8 mouse cellular contexts compared by ENCODE assay signal in the genomic region with DNA sequence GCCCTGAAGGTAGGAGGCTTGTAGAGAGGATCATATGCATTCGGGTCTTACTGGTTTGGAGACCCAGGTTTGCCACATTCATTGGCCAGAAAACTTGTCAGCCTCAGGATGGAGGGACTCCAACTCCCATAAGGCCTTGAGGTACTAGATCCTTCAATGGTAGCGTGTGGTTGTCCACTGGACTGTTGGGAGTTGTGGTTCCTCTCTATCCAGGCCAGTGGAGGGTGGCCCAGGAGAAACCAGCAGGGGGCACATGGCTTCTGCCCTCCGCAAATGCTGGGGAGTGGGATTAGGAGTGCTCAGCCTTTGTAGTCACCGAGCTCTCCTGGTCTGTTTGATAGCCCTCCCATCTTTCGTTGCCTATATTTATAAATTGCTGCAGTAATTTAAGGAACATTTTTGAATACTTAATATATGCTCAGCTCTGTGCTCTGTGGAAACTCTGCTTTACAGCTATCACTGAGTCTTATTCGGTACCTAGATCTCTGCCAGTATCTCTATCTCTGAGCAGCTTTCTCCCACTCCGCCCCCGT. TPM values are rescaled to one million over a fixed set of nuclear protein-coding genes. Genes with fewer than 3 reads are reported as not detected.
A peak's percentile ranks its signal among the peaks of the same experiment; 100 is the strongest.
DNase-seq lines count a peak whose midpoint lies in the region; ATAC-seq and TF ChIP-seq lines count a peak whose summit lies in the region.

No protein-coding gene starts in this region.

- H3K27me3 ChIP-seq in heart, embryonic 11.5 days (ENCODE audit: control insufficient read depth, insufficient read depth, low read length): no peaks in the 10 kb centered on the region
- no peaks in the 10 kb centered on the region for H3K27me3 ChIP-seq in kidney, embryonic 15.5 days
- H3K27me3 ChIP-seq in liver, adult 2 months (ENCODE audit: control insufficient read depth, insufficient read depth, low read length): no peaks in the 10 kb centered on the region

- peak; percentile 56; the same call in 1 of the 2 replicates for TF ChIP-seq CTCF in bone marrow, adult 2 months (IDR thresholded peaks at IDR 0.05; ENCODE audit: control insufficient read depth, insufficient read depth, low read length)
- peak; percentile 76 for TF ChIP-seq CTCF in liver, adult 2 months (IDR thresholded peaks at IDR 0.05; ENCODE audit: low read depth, low read length)

- TF ChIP-seq POLR2A in bone marrow, adult 2 months (IDR thresholded peaks at IDR 0.05; ENCODE audit: borderline replicate concordance, control insufficient read depth, low read depth, low read length): no peak
- no peak for TF ChIP-seq POLR2A in liver, adult 2 months (IDR thresholded peaks at IDR 0.05; ENCODE audit: extremely low read depth, insufficient read depth, low read length)

- peak overlapping the region; percentile 19; the same call in 1 of the 2 replicates for H3K9ac ChIP-seq in heart, embryonic 11.5 days (ENCODE audit: low read depth, low read length)
- H3K9ac ChIP-seq in kidney, embryonic 15.5 days: peak overlapping the region; percentile 33; the same call in 1 of the 2 replicates
- peak overlapping the region; percentile 49 for H3K9ac ChIP-seq in liver, adult 2 months (ENCODE audit: low read depth, low read length)

- H3K79me2 ChIP-seq in liver, adult 2 months (ENCODE audit: control insufficient read depth, insufficient read depth, low read length): no peaks in the 10 kb centered on the region

- 0% methylated on average over 8 of the region's 8 CpGs for WGBS in bone marrow, adult 2 months
- 1% methylated on average over 8 of the region's 8 CpGs for WGBS in heart, embryonic 11.5 days (ENCODE audit: insufficient replicate concordance)
- under 1% methylated on average over 8 of the region's 8 CpGs for WGBS in kidney, embryonic 15.5 days
- under 1% methylated on average over 8 of the region's 8 CpGs for WGBS in liver, adult 2 months

- H3K4me3 ChIP-seq in bone marrow, adult 2 months (replicated peaks; ENCODE audit: control insufficient read depth, low read depth, low read length): peak overlapping the region; percentile 65
- H3K4me3 ChIP-seq in heart, embryonic 11.5 days (ENCODE audit: low read depth, low read length): peak overlapping the region; percentile 51
- peak overlapping the region; percentile 69 for H3K4me3 ChIP-seq in kidney, embryonic 15.5 days (replicated peaks)
- H3K4me3 ChIP-seq in liver, adult 2 months (ENCODE audit: insufficient read depth, low read depth, low read length): peak overlapping the region; percentile 87

- ATAC-seq in erythroblast, adult 5-6 weeks (replicated peaks; ENCODE audit: low FRiP score, poor library complexity, severe bottlenecking): peak; percentile 74
- ATAC-seq in heart, embryonic 11.5 days (replicated peaks; ENCODE audit: insufficient number of reproducible peaks, low FRiP score, low TSS enrichment): peak; percentile 79
- peak; percentile 86 for ATAC-seq in kidney, embryonic 15.5 days (replicated peaks; ENCODE audit: low FRiP score)
- ATAC-seq in monocyte, adult 5-6 weeks (replicated peaks; ENCODE audit: insufficient number of reproducible peaks, low FRiP score, low TSS enrichment, poor library complexity, severe bottlenecking): peak; percentile 80

- DNase-seq in CD4-positive helper T cell, adult 2 months (ENCODE audit: low read depth, low spot score): peak; percentile 82
- DNase-seq in liver, adult 2 months (ENCODE audit: extremely low read depth, low read depth, low spot score): peak; percentile 87
- peak; percentile 31 to 52 for DNase-seq in spleen, postnatal 14 days (ENCODE audit: low spot score in 2 of 2)

- no peaks in the 10 kb centered on the region for H3K9me3 ChIP-seq in heart, embryonic 11.5 days (replicated peaks; ENCODE audit: control insufficient read depth, low read length)
- H3K9me3 ChIP-seq in kidney, embryonic 15.5 days (replicated peaks): no peaks in the 10 kb centered on the region

- no peaks in the 10 kb centered on the region for H3K36me3 ChIP-seq in heart, embryonic 11.5 days (ENCODE audit: control insufficient read depth, insufficient read depth, low read length)
- no peaks in the 10 kb centered on the region for H3K36me3 ChIP-seq in kidney, embryonic 15.5 days
- no peaks in the 10 kb centered on the region for H3K36me3 ChIP-seq in liver, adult 2 months (ENCODE audit: control insufficient read depth, insufficient read depth, low read length)

- no peaks in the 10 kb centered on the region; the same call in 1 of the 2 replicates for H3K4me1 ChIP-seq in bone marrow, adult 2 months (ENCODE audit: control insufficient read depth, insufficient read depth, low read length)
- H3K4me1 ChIP-seq in heart, embryonic 11.5 days (ENCODE audit: control insufficient read depth, insufficient read depth, low read length): peaks cover 31% of the 10 kb centered on the region
- peaks cover 77% of the 10 kb centered on the region for H3K4me1 ChIP-seq in kidney, embryonic 15.5 days
- no peaks in the 10 kb centered on the region for H3K4me1 ChIP-seq in liver, adult 2 months (ENCODE audit: control insufficient read depth, insufficient read depth, low read length)

- peak overlapping the region; percentile 85 for H3K4me2 ChIP-seq in heart, embryonic 11.5 days
- H3K4me2 ChIP-seq in kidney, embryonic 15.5 days: peak overlapping the region; percentile 91

- H3K27ac ChIP-seq in bone marrow, adult 2 months (ENCODE audit: control insufficient read depth, insufficient read depth, low read depth, low read length, poor library complexity): no peak overlapping the region
- H3K27ac ChIP-seq in heart, embryonic 11.5 days (ENCODE audit: low read depth, low read length): peak overlapping the region; percentile 57
- H3K27ac ChIP-seq in kidney, embryonic 15.5 days: peak overlapping the region; percentile 92
- H3K27ac ChIP-seq in liver, adult 2 months (replicated peaks; ENCODE audit: insufficient read depth, low read depth, low read length): peak overlapping the region; percentile 33; the same call in 1 of the 2 replicates

RNA-seq across cellular contexts. Expression of gene Dlg4, which starts 4.1 kb away (rescaled TPM):
- 5.4 and 19.4 TPM in 2 replicates for polyA plus RNA-seq in bone marrow, adult 2 months (2011; ENCODE audit: insufficient read depth, insufficient read length, low replicate concordance, missing spikeins)
- 7.7 TPM in 1 of 2 replicates, not detected in the other for total RNA-seq in erythroblast, adult 5-6 weeks (2015; ENCODE audit: low replicate concordance)
- 0.17 and 0.84 TPM in 2 replicates for total RNA-seq in erythroblast, adult 5-6 weeks (2017; ENCODE audit: low replicate concordance)
- polyA plus RNA-seq in heart, embryonic 11.5 days (2014; fragmentation: Nextera tagmentation; extraction: Ambion mirVana): 10.2 and 10.4 TPM in 2 replicates
- 12.9 and 15.2 TPM in 2 replicates for polyA plus RNA-seq in kidney, embryonic 15.5 days (2015; fragmentation: Nextera tagmentation; extraction: Ambion mirVana)
- total RNA-seq in liver, adult 2 months (2014; rRNA removed): 0.37 and 1.0 TPM in 2 replicates
- 1.1 and 1.3 TPM in 2 replicates for polyA plus RNA-seq in liver, adult 2 months (2012; rRNA removed)
- total RNA-seq in monocyte, adult 5-6 weeks (2017): 3.5 to 20.2 TPM (median 6.5 TPM) in 3 replicates

RNA-seq across cellular contexts. Expression of gene Acadvl, which starts 5.6 kb away (rescaled TPM):
- 26.3 and 28.9 TPM in 2 replicates for polyA plus RNA-seq in bone marrow, adult 2 months (2011; ENCODE audit: insufficient read depth, insufficient read length, low replicate concordance, missing spikeins)
- total RNA-seq in erythroblast, adult 5-6 weeks (2015; ENCODE audit: low replicate concordance): 23.6 and 48.4 TPM in 2 replicates
- 18.6 and 20.4 TPM in 2 replicates for total RNA-seq in erythroblast, adult 5-6 weeks (2017; ENCODE audit: low replicate concordance)
- 94.1 and 111 TPM in 2 replicates for polyA plus RNA-seq in heart, embryonic 11.5 days (2014; fragmentation: Nextera tagmentation; extraction: Ambion mirVana)
- polyA plus RNA-seq in kidney, embryonic 15.5 days (2015; fragmentation: Nextera tagmentation; extraction: Ambion mirVana): 78.1 and 83.0 TPM in 2 replicates
- total RNA-seq in liver, adult 2 months (2014; rRNA removed): 314 and 344 TPM in 2 replicates
- polyA plus RNA-seq in liver, adult 2 months (2012; rRNA removed): 302 and 314 TPM in 2 replicates
- total RNA-seq in monocyte, adult 5-6 weeks (2017): 46.9 to 64.6 TPM (median 55.3 TPM) in 3 replicates

RNA-seq across cellular contexts. Expression of gene Dvl2, which starts 20.4 kb away (rescaled TPM):
- polyA plus RNA-seq in bone marrow, adult 2 months (2011; ENCODE audit: insufficient read depth, insufficient read length, low replicate concordance, missing spikeins): 4.4 and 12.8 TPM in 2 replicates
- total RNA-seq in erythroblast, adult 5-6 weeks (2015; ENCODE audit: low replicate concordance): 1.3 and 4.2 TPM in 2 replicates
- 2.1 and 7.4 TPM in 2 replicates for total RNA-seq in erythroblast, adult 5-6 weeks (2017; ENCODE audit: low replicate concordance)
- polyA plus RNA-seq in heart, embryonic 11.5 days (2014; fragmentation: Nextera tagmentation; extraction: Ambion mirVana): 18.6 and 18.9 TPM in 2 replicates
- 38.2 and 43.2 TPM in 2 replicates for polyA plus RNA-seq in kidney, embryonic 15.5 days (2015; fragmentation: Nextera tagmentation; extraction: Ambion mirVana)
- total RNA-seq in liver, adult 2 months (2014; rRNA removed): 2.8 TPM in 2 replicates
- polyA plus RNA-seq in liver, adult 2 months (2012; rRNA removed): 3.7 and 4.5 TPM in 2 replicates
- total RNA-seq in monocyte, adult 5-6 weeks (2017): 18.6 to 27.1 TPM (median 19.1 TPM) in 3 replicates

RNA-seq across cellular contexts. Expression of gene Phf23, which starts 25.2 kb away (rescaled TPM):
- 26.8 and 72.4 TPM in 2 replicates for polyA plus RNA-seq in bone marrow, adult 2 months (2011; ENCODE audit: insufficient read depth, insufficient read length, low replicate concordance, missing spikeins)
- total RNA-seq in erythroblast, adult 5-6 weeks (2015; ENCODE audit: low replicate concordance): 8.5 and 11.3 TPM in 2 replicates
- 7.4 and 11.0 TPM in 2 replicates for total RNA-seq in erythroblast, adult 5-6 weeks (2017; ENCODE audit: low replicate concordance)
- 27.3 and 29.9 TPM in 2 replicates for polyA plus RNA-seq in heart, embryonic 11.5 days (2014; fragmentation: Nextera tagmentation; extraction: Ambion mirVana)
- polyA plus RNA-seq in kidney, embryonic 15.5 days (2015; fragmentation: Nextera tagmentation; extraction: Ambion mirVana): 75.8 and 78.8 TPM in 2 replicates
- total RNA-seq in liver, adult 2 months (2014; rRNA removed): 8.0 and 8.5 TPM in 2 replicates
- 8.8 and 12.1 TPM in 2 replicates for polyA plus RNA-seq in liver, adult 2 months (2012; rRNA removed)
- 48.7 to 74.0 TPM (median 57.5 TPM) in 3 replicates for total RNA-seq in monocyte, adult 5-6 weeks (2017)

RNA-seq across cellular contexts. Expression of gene Gabarap, which starts 29.9 kb away (rescaled TPM):
- 204 and 443 TPM in 2 replicates for polyA plus RNA-seq in bone marrow, adult 2 months (2011; ENCODE audit: insufficient read depth, insufficient read length, low replicate concordance, missing spikeins)
- 328 and 394 TPM in 2 replicates for total RNA-seq in erythroblast, adult 5-6 weeks (2015; ENCODE audit: low replicate concordance)
- total RNA-seq in erythroblast, adult 5-6 weeks (2017; ENCODE audit: low replicate concordance): 127 and 214 TPM in 2 replicates
- 481 and 489 TPM in 2 replicates for polyA plus RNA-seq in heart, embryonic 11.5 days (2014; fragmentation: Nextera tagmentation; extraction: Ambion mirVana)
- polyA plus RNA-seq in kidney, embryonic 15.5 days (2015; fragmentation: Nextera tagmentation; extraction: Ambion mirVana): 447 and 450 TPM in 2 replicates
- total RNA-seq in liver, adult 2 months (2014; rRNA removed): 175 and 176 TPM in 2 replicates
- 430 and 476 TPM in 2 replicates for polyA plus RNA-seq in liver, adult 2 months (2012; rRNA removed)
- 244 to 340 TPM (median 296 TPM) in 3 replicates for total RNA-seq in monocyte, adult 5-6 weeks (2017)
